Mouse (Mus musculus) stomach, adult 2 months (tissue): Measurements from ENCODE around the gene Pramef12. TPM values are rescaled to one million over a fixed set of nuclear protein-coding genes. Genes with fewer than 3 reads are reported as not detected.

Experiments used
- polyA plus RNA-seq: library from polyadenylated mRNA; depleted of rRNA; stranded (reverse); fragments of >200 nt; gene quantifications from 2 replicates; pipeline ENCODE4 v1.2.3, GENCODE M21; 2012; rRNA removed

Gene Pramef12
- 0.04 and 0.08 TPM in 2 replicates for polyA plus RNA-seq

GRCm38 (mm10) chr4:144408290-144408689 lies at the start of gene Pramef12:
Pramef12 (minus strand) TSS chr4:144408464.

GRCm38 (mm10) chr4:144453217-144453616 lies 45.0 kb upstream of the Pramef12 start, which contains the start of gene Gm9944:
Gm9944 (minus strand) TSS chr4:144453317.

GRCm38 (mm10) chr4:144438672-144439071 lies 30.4 kb upstream of the Pramef12 start, which contains the start of gene 1700012P22Rik:
1700012P22Rik (minus strand) TSS chr4:144438772.

GRCm38 (mm10) chr4:144377911-144378310 lies 30.4 kb downstream of the Pramef12 start, which contains the start of gene Pramef20:
Pramef20 (minus strand) TSS chr4:144377933.

GRCm38 (mm10) chr4:144357642-144358041 lies 50.6 kb downstream of the Pramef12 start, which contains the start of gene Gm13119:
Gm13119 (plus strand) TSS chr4:144357942.

Other genes with a start within 250 kb of the Pramef12 start
- not detected in 2 replicates for gene Oog3, start 245.8 kb downstream of the Pramef12 start, polyA plus RNA-seq
- not detected in 2 replicates for gene Oog2, start 217.7 kb downstream of the Pramef12 start, polyA plus RNA-seq
- gene C87977, start 195.1 kb downstream of the Pramef12 start, polyA plus RNA-seq, result not detected in 2 replicates
- not detected in 2 replicates for gene Pramel5, start 128.0 kb downstream of the Pramef12 start, polyA plus RNA-seq
- not detected in 2 replicates for gene Gm13128, start 78.2 kb downstream of the Pramef12 start, polyA plus RNA-seq
- gene Gm13119, start 50.5 kb downstream of the Pramef12 start, polyA plus RNA-seq, result not detected in 2 replicates
- not detected in 2 replicates for gene Pramef20, start 30.5 kb downstream of the Pramef12 start, polyA plus RNA-seq
- gene 1700012P22Rik, start 30.3 kb upstream of the Pramef12 start, polyA plus RNA-seq, result not detected in 2 replicates
- not detected in 2 replicates for gene Gm9944, start 44.9 kb upstream of the Pramef12 start, polyA plus RNA-seq
- gene Aadacl3, start 55.3 kb upstream of the Pramef12 start, polyA plus RNA-seq, result 0.04 and 0.10 TPM in 2 replicates
- gene 9430007A20Rik, start 111.4 kb upstream of the Pramef12 start, polyA plus RNA-seq, result not detected in 2 replicates
- gene Gm13124, start 156.7 kb upstream of the Pramef12 start, polyA plus RNA-seq, result not detected in 2 replicates
- 0.13 TPM in 1 of 2 replicates, not detected in the other for gene Aadacl4, start 205.2 kb upstream of the Pramef12 start, polyA plus RNA-seq